Mouse (Mus musculus) brain, embryonic 18.5 days (tissue): ENCODE data around the gene Rassf1.

Experiments
- DNase-seq: peaks from one replicate; pipeline ENCODE4 v3.0.0-alpha.2; 2012; ENCODE audit warnings: low read depth, low spot score

Rassf1 gene

DNA sequence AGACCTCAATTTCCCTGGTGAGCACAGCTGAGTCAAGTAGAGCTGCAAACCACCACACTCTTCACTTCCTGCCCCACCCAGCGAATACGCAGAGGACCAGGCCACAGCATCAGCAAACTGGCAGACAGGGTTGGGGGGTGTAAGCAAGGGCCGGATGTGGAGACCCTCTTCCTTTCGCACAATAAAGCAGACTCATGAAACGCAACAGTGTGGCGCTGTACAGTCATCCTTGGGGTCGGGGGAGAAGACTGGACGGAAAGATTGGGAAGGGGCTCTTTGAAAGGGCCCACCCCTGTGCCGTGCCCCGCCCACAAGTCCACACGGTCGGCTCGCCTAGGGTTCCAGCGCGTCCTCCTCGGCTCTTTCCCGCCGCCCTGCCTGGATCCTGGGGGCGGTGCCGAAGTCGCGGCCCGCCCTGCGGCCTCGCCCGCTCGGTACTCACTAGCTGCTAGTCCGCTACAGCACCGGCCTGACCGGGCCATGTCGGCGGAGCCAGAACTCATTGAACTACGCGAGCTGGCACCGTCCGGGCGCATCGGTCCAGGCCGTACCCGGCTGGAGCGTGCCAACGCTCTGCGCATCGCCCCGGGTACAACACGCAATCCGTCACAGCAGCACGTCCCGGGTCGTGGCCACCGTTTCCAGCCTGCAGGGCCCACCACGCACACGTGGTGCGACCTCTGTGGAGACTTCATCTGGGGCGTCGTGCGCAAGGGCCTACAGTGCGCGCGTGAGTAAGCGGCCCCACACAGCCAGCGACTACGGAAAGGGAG, at the start of gene Rassf1:
TSS of gene Rassf1 (plus strand) at position 439 of the 773 bp plus-strand sequence.
- no peak for DNase-seq

DNA sequence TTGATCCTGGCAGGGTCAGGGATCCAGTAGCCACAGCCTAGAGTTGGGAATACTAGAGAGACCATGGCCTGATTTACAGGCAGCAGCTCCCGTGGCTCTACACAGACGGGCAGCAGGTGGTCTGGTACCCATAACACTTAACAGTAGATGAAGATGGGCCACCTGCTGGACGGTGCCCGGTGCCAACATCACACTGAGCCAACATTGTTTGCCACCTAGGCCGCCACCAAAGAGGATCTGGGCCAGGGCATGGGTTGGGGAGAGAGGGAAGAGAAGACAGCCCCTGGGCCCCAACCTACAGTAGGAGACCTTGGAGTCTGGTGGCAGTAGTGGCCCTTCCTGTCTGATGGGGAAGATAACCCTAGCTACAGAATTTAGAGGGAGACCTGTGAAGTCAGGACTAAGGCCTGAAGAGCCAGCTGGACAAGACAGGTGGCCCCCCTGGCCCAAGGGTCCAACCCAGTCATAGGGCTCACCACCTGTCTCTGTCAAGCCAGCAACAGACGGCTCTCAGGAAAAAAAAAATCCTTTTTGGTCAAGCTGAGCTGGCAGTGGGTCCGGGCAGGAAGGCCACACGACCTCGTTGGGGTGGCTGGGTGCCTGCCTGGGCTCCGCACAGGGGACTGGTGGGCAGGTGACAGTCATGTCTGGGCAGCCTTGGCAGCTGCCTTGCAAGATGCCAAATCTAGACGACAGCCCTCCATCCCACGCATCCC, 49.1 kb upstream of the Rassf1 start:
- no peak for DNase-seq

DNA sequence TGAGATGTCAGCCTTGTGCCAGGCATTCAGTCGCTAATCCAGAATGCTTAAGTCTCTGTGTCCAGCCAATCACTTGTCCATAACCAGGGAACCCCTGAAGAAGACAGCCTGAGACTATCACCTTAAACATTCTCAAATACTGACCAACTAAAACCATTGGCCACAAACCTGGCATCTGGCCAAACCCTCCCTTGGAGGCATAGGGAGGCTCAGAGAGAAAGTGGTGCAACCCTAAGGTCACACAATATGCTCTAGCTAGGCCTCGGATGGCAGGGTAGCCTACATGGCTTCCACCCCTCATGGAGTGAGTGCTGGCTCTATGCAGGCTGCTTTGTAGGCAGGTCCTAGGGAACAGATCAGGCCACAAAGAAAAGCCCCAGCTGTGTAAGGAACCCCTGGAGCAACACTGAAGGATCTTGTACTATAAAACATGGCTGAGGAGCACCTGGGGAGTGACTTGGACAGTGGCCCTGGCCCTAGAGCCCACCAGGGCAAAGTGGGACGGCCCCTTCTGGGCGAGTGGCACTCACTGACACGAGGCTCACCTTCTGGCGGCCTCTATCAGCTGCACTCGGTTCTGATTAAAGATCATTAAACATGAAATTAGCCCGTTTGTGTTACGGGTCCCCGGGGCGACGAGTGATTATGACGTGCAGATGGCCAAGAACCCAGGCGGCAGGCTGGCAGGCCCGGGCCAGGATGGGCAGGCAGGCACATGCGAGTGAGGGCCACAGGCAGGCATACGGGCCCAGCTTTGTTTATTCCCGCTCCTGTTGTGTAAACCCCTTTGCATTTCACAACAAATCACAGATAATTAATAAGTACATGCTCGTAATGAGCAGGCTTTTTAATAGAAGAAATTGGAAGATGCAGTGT, 46.5 kb upstream of the Rassf1 start:
- DNase-seq, result no peak

GRCm38 (mm10) chr9:107508266-107508665, 43.1 kb upstream of the Rassf1 start:
- DNase-seq, result peak; percentile 32

DNA sequence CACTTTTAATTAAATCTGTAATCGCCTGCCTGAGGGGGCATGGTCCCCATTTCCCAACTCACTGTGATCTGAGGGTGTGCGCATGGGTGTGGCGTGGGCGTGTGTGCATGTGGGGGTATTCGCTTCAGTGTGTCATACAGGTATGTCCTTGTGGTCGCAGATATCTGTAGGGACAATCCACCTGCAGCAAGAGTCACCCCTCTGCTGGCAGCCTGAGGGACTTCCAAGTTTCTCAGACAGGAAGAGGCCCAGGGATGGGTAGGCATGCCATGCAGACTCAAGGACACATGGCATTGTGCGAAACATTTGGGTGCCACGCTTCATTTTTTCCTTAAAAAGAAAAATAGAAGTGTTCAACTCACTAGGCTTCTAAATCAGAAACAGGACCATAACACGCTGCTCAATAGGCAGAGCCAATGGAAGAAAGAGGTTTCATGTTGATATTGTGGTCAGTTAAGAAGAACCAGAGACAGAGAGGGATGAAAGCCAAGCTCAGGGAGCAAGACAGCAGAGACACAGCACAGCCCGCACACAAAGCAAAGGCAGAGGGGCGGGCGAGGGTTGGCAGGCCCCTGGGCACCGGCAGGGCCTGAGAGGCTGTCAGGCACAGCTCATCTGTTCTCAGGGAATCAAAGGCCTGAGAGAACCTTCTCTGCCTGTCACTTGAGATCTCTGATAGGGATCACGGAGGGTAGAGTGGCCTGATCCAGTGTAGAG, 40.8 kb upstream of the Rassf1 start:
- DNase-seq, result no peak

DNA sequence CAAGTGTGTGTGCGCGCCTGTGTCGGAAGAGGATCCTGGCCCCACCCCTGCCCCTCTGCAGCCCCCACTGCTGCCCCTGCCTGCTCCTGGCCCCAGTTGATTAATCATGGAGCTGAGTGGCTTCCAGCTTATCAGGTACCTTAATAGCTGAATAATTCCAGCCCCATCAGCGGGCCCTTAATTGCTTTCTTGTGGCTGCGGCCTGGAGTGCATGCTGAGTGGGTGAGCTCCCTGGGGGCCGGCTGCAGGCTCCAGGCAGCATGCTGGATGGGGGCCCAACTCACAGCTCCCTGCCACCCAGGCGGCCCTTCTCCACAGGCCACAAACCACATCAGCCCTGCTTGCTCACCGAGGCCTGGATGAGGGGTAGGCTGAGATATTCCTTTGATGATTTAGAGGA, 39.9 kb upstream of the Rassf1 start:
- no peak for DNase-seq

DNA sequence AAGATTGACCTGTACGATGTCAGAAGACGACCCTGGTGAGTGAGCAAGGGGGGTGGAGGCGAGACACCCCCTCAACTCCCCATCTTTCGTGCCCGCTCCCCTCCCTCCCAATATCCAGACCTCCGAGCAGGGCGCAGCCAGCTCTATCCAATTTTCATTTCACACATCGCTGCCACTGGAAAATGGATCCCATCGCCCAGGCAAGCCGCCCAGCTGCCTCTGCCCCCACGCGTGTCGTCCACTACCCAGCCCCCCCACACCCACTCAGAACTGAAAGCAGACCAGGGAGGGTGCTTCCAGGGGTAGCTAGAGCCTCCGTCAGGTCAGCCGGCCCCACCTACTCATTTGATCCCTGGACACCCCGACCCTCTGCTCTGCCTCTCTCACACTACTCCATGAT, 39.0 kb upstream of the Rassf1 start:
- DNase-seq, result no peak

- DNase-seq, result peak; percentile 61
These were observed 36.9 kb upstream of the Rassf1 start for GRCm38 (mm10) chr9:107514303-107514955.

DNA sequence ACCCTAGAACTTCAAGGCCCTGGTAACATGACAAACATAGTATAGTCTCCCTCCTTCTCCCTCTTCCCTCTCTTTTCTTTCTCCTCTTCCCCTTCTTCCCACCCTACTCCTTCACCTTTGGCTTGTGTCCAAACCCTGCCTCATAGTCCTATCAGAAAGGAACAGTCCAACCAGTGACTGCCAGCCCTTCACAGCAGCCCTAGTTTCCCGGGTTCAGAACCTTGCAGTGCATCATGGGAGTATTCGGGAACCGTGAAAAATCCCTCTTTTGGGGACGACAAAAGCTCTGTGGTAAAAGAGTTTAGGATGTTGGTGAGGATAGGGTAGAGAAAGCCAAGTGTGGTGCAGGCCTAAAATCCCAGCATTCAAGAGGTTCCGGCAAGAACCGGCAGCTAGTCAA, 31.0 kb upstream of the Rassf1 start:
- DNase-seq, result no peak

DNA sequence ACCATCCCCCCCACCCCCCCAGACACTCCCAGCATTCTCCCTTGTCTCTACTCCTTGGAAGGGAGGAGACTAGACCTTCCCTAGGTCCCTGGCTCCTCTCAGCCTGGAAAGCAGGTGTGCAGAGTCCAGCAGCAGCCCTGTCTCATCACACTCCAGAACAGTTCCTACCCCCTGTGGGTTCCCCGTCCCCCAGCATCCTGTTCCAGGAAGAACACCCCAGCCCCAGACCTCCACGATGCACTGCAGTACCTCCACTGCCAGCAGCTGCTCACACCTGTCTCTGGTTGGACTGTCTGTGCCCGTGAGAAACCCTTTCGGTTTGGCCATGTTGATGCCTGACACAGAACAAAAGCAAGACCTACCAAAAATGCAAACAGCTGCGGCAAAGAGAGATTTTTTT, 30.2 kb upstream of the Rassf1 start:
- DNase-seq, result no peak

DNA sequence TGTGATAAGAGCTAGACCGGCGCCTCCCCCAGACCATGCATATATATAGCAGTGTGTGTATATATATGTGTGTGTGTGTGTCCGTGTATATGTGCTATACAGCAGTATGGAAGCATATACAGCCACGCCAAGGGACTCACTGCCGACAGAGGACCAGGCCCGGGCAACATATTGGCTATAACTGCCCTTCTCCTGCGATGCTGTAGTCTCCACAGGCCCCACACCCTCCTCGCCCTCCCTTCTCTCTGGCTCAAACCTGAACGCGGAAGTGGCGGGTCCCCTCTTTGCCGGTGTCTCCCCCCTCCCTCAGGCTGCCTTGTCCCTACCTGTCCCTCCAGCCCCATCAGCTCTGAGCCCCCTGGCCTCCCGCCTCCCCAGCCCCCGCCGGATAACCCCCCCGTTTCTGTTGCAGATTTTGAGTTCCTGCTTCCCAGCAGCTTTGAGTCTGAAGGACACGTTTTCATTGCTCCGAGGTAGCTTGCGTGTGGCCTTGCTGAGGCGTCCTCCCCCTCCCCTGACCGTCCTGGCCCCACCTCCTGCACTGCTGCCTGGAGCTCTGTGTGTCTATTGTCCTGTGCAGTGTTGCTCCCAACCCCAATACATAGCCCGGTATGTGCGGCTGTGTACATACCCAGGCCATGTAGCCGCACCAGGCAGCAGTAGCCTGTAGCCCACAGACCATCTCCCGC, 29.5 kb upstream of the Rassf1 start:
- DNase-seq, result no peak

DNA sequence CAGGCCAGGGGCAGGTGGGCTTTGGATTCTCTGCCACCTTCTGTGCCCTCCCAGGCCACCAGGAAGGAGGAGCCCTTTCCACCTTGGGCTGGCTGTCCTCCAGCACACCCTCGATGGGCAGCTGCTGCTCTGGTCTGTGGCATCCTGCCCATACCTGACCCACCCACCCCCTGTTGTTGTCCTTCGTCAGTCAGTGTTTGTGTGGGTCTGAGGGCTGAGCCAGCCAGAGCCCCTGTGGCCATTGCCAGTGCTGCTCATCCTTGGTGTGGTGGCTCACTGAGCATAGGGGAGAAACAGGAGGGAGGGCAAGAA, 29.0 kb upstream of the Rassf1 start:
- no peak for DNase-seq

GRCm38 (mm10) chr9:107526198-107527026, 24.9 kb upstream of the Rassf1 start:
- no peak for DNase-seq

GRCm38 (mm10) chr9:107533791-107534407, 17.5 kb upstream of the Rassf1 start, which contains the start of gene Tmem115:
Gene Tmem115 (plus strand): TSS chr9:107533945.
- DNase-seq, result peak; percentile 97

GRCm38 (mm10) chr9:107534408-107535202, 16.8 kb upstream of the Rassf1 start:
- DNase-seq, result no peak

DNA sequence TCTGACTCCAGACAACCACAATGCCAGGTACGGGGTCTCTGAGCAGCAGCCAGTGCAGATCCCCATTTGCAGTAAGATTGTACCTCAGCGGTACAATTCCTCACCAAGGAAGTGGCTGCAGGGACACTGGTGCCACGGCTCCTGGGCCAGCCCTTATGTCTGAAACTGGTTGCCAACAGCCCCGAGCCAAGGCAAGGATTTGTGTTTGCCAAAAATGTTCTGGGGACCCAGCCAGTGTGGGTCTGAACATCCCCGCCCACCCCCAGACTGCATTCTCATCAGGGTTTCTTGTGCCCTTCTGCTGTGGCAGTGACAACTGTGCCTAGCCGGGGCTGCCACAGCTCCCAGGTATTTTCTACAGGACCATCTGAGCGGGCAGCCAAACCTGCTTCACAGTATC, 13.1 kb upstream of the Rassf1 start:
- DNase-seq, result no peak

- no peak for DNase-seq
These were observed 12.6 kb upstream of the Rassf1 start for GRCm38 (mm10) chr9:107538711-107539110.

DNA sequence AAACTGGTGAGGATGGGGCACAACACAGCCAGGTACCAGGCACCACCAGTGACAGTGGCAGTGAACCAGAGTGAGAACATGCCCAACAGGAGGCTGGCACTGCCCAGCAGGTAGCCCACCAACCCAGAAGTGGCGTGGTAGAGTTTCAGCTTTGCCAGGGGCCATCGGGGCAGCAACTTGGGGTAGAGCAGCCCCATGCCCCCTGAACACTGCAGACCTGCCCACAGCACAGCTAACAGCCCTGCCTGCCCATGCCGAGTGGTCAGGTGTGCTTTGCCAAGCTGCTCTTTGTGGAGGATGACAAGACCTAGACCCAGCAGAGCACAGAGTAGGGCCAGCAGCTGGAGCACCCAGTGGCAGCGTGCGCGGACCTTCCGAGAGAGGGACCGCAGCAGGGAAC, 11.4 kb upstream of the Rassf1 start:
- DNase-seq, result no peak
